Mouse (Mus musculus): ENCODE results near the gene Clip2. TPM values are rescaled to one million over a fixed set of nuclear protein-coding genes. Genes with fewer than 3 reads are reported as not detected.
A peak's percentile ranks its signal among the peaks of the same experiment; 100 is the strongest.

Clip2 gene
- polyA plus RNA-seq, 1 experiment from 2014 or later = 14.4 TPM

- WGBS = 90% methylated on average over 7 of the region's 7 CpGs
These were observed 30.4 kb downstream of the Clip2 start for GRCm38 (mm10) chr5:134521806-134522205.

DNA sequence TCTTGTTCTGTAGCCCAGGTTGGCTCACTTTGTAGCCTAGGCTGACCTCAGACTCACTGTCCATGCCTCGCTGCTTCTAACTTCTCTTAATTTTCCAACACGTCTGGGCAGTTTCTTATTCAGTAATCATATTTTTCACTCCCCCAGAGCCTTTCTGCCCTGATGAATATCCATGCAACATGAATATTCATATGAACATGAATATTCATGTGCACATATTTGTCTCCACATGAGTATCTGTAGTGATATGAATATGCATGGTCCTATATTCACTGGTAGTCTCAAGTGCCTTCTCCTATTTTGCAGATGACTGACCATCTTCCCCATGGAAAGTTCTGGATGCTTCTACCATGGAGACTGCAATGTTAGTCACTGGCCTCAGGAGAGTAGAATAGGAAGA is 31.1 kb downstream of the Clip2 start:
- no peak for ATAC-seq
- Histone ChIP-seq H3K36me3 (ENCODE audit: control insufficient read depth, insufficient read depth, low read length) (peaks cover 53% of the 10 kb centered on the region), H3K27me3 (replicated peaks; ENCODE audit: control insufficient read depth, insufficient read depth, low read length) (no peaks in the 10 kb centered on the region), H3K4me3 (ENCODE audit: low read length) (no peak overlapping the region), H3K27ac (ENCODE audit: low read depth, low read length) (no peak overlapping the region), H3K4me2 (ENCODE audit: low read length) (no peak overlapping the region), H3K4me1 (ENCODE audit: control insufficient read depth, insufficient read depth, low read depth, low read length) (no peaks in the 10 kb centered on the region), H3K9ac (ENCODE audit: low read depth, low read length) (no peak overlapping the region), H3K9me3 (ENCODE audit: control insufficient read depth, low read length) (no peaks in the 10 kb centered on the region)
- WGBS = 57% methylated on average over 2 of the region's 2 CpGs

More at GRCm38 (mm10) chr5:134521806-134522205, 30.4 kb downstream of the Clip2 start:
- no peaks in the 10 kb centered on the region for H3K4me1 ChIP-seq (ENCODE audit: control insufficient read depth, insufficient read depth, low read depth, low read length)
- H3K4me3 ChIP-seq (ENCODE audit: low read length) = no peak overlapping the region
- no peak overlapping the region for H3K9ac ChIP-seq (ENCODE audit: low read depth, low read length)
- H3K36me3 ChIP-seq (ENCODE audit: control insufficient read depth, insufficient read depth, low read length) = peaks cover 46% of the 10 kb centered on the region
- no peak for ATAC-seq
- no peaks in the 10 kb centered on the region for H3K9me3 ChIP-seq (ENCODE audit: control insufficient read depth, low read length)
- no peak overlapping the region for H3K4me2 ChIP-seq (ENCODE audit: low read length)
- H3K27me3 ChIP-seq (replicated peaks; ENCODE audit: control insufficient read depth, insufficient read depth, low read length) = no peaks in the 10 kb centered on the region
- no peak overlapping the region for H3K27ac ChIP-seq (ENCODE audit: low read depth, low read length)

- Histone ChIP-seq H3K4me1 (ENCODE audit: control insufficient read depth, insufficient read depth, low read depth, low read length) (no peaks in the 10 kb centered on the region), H3K9me3 (ENCODE audit: control insufficient read depth, low read length) (no peaks in the 10 kb centered on the region), H3K27me3 (replicated peaks; ENCODE audit: control insufficient read depth, insufficient read depth, low read length) (no peaks in the 10 kb centered on the region), H3K4me2 (ENCODE audit: low read length) (no peak overlapping the region), H3K27ac (ENCODE audit: low read depth, low read length) (no peak overlapping the region), H3K4me3 (ENCODE audit: low read length) (no peak overlapping the region), H3K9ac (ENCODE audit: low read depth, low read length) (no peak overlapping the region), H3K36me3 (ENCODE audit: control insufficient read depth, insufficient read depth, low read length) (peaks cover 60% of the 10 kb centered on the region)
- ATAC-seq = no peak
- WGBS = 97% methylated on average over 4 of the region's 4 CpGs
These were observed 32.1 kb downstream of the Clip2 start for GRCm38 (mm10) chr5:134520120-134520519.

DNA sequence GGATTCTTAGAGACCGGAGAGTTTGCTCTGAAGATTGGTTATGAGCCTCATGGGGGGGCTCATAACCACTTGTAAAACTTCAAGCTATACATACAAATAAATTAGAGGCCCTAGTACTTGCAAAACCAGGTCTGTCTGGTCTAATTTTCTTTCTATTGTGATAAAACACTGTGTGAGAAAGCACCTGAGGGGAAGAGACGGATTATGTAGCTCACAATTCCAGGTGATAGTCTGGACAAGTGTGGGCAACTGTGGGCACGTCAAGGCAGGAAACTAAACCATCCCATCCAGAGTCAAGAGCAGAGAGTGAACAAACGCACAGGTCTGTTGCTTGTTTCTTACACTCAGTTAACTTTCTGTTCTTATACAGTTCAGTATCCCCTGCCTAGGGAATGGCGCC is 32.8 kb downstream of the Clip2 start:
- no peak overlapping the region for H3K27ac ChIP-seq (ENCODE audit: low read depth, low read length)
- H3K9me3 ChIP-seq (ENCODE audit: control insufficient read depth, low read length) = no peaks in the 10 kb centered on the region
- ATAC-seq = no peak
- no peak overlapping the region for H3K4me3 ChIP-seq (ENCODE audit: low read length)
- peaks cover 61% of the 10 kb centered on the region for H3K36me3 ChIP-seq (ENCODE audit: control insufficient read depth, insufficient read depth, low read length)
- H3K9ac ChIP-seq (ENCODE audit: low read depth, low read length) = no peak overlapping the region
- H3K27me3 ChIP-seq (replicated peaks; ENCODE audit: control insufficient read depth, insufficient read depth, low read length) = no peaks in the 10 kb centered on the region
- WGBS = 96% methylated on average over 5 of the region's 5 CpGs
- no peaks in the 10 kb centered on the region for H3K4me1 ChIP-seq (ENCODE audit: control insufficient read depth, insufficient read depth, low read depth, low read length)
- H3K4me2 ChIP-seq (ENCODE audit: low read length) = no peak overlapping the region

DNA sequence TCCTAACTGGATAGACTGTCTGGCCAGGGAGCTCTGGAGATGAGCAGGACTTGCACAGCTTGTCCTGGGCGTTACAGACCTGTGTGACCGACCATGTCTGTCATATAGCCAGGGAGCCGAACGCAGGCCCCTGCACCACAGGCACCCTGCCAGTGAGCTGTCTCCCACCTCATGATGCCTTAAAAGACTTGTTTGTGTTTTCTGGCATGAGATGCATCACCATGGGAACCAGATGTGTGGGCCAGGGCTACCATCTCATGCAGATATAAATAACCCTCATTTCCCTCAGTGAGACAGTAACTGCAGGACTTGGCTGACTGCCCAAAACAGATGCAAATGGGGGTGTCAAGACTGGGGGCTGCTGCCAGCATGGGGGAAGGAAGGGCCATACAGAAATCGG is 40.1 kb downstream of the Clip2 start:
- Histone ChIP-seq H3K27me3 (replicated peaks; ENCODE audit: control insufficient read depth, insufficient read depth, low read length) (no peaks in the 10 kb centered on the region), H3K27ac (ENCODE audit: low read depth, low read length) (peak overlapping the region; percentile 72), H3K9me3 (ENCODE audit: control insufficient read depth, low read length) (no peaks in the 10 kb centered on the region), H3K9ac (ENCODE audit: low read depth, low read length) (no peak overlapping the region), H3K36me3 (ENCODE audit: control insufficient read depth, insufficient read depth, low read length) (peaks cover 68% of the 10 kb centered on the region), H3K4me1 (ENCODE audit: control insufficient read depth, insufficient read depth, low read depth, low read length) (peaks cover 9% of the 10 kb centered on the region), H3K4me2 (ENCODE audit: low read length) (no peak overlapping the region), H3K4me3 (ENCODE audit: low read length) (no peak overlapping the region)
- 17% methylated on average over 5 of the region's 5 CpGs for WGBS
- peak; percentile 90 for ATAC-seq

DNA sequence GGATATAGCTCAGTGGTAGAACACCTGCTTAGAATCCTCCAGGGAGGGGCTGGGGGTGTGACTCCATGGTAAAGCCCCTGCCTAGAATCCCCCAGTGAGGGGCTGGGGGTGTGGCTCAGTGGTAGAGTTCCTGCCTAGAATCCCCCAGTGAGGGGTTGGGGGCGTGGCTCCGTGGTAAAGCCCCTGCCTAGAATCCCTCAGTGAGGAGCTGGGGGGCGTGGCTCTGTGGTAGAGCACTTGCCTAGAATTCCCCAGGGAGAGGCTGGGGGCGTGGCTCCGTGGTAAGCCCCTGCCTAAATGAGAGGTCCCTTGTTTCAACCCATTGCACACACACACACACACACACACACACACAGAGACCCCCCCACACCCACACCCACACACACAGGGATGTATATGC is 42.0 kb downstream of the Clip2 start:
- Histone ChIP-seq H3K27me3 (replicated peaks; ENCODE audit: control insufficient read depth, insufficient read depth, low read length) (no peaks in the 10 kb centered on the region), H3K36me3 (ENCODE audit: control insufficient read depth, insufficient read depth, low read length) (peaks cover 52% of the 10 kb centered on the region), H3K4me3 (ENCODE audit: low read length) (no peak overlapping the region), H3K4me2 (ENCODE audit: low read length) (no peak overlapping the region), H3K4me1 (ENCODE audit: control insufficient read depth, insufficient read depth, low read depth, low read length) (peaks cover 9% of the 10 kb centered on the region), H3K9ac (ENCODE audit: low read depth, low read length) (no peak overlapping the region), H3K27ac (ENCODE audit: low read depth, low read length) (no peak overlapping the region), H3K9me3 (ENCODE audit: control insufficient read depth, low read length) (no peaks in the 10 kb centered on the region)
- ATAC-seq = no peak
- 94% methylated on average over 5 of the region's 5 CpGs for WGBS

- peaks cover 46% of the 10 kb centered on the region for H3K36me3 ChIP-seq (ENCODE audit: control insufficient read depth, insufficient read depth, low read length)
- WGBS = 85% methylated on average over 5 of the region's 5 CpGs
- no peaks in the 10 kb centered on the region for H3K9me3 ChIP-seq (ENCODE audit: control insufficient read depth, low read length)
- ATAC-seq = no peak
- no peak overlapping the region for H3K9ac ChIP-seq (ENCODE audit: low read depth, low read length)
- no peak overlapping the region for H3K4me3 ChIP-seq (ENCODE audit: low read length)
- no peak overlapping the region for H3K4me2 ChIP-seq (ENCODE audit: low read length)
- H3K27me3 ChIP-seq (replicated peaks; ENCODE audit: control insufficient read depth, insufficient read depth, low read length) = no peaks in the 10 kb centered on the region
- H3K4me1 ChIP-seq (ENCODE audit: control insufficient read depth, insufficient read depth, low read depth, low read length) = peaks cover 9% of the 10 kb centered on the region
- no peak overlapping the region for H3K27ac ChIP-seq (ENCODE audit: low read depth, low read length)
These were observed 43.3 kb downstream of the Clip2 start for GRCm38 (mm10) chr5:134508965-134509364.

- peaks cover 9% of the 10 kb centered on the region for H3K4me1 ChIP-seq (ENCODE audit: control insufficient read depth, insufficient read depth, low read depth, low read length)
- H3K27me3 ChIP-seq (replicated peaks; ENCODE audit: control insufficient read depth, insufficient read depth, low read length) = no peaks in the 10 kb centered on the region
- H3K27ac ChIP-seq (ENCODE audit: low read depth, low read length) = no peak overlapping the region
- H3K36me3 ChIP-seq (ENCODE audit: control insufficient read depth, insufficient read depth, low read length) = peaks cover 39% of the 10 kb centered on the region
- H3K9ac ChIP-seq (ENCODE audit: low read depth, low read length) = no peak overlapping the region
- no peaks in the 10 kb centered on the region for H3K9me3 ChIP-seq (ENCODE audit: control insufficient read depth, low read length)
- no peak overlapping the region for H3K4me3 ChIP-seq (ENCODE audit: low read length)
- H3K4me2 ChIP-seq (ENCODE audit: low read length) = no peak overlapping the region
- ATAC-seq = no peak
- 43% methylated on average over 5 of the region's 5 CpGs for WGBS
These were observed 44.3 kb downstream of the Clip2 start for GRCm38 (mm10) chr5:134507859-134508399.

DNA sequence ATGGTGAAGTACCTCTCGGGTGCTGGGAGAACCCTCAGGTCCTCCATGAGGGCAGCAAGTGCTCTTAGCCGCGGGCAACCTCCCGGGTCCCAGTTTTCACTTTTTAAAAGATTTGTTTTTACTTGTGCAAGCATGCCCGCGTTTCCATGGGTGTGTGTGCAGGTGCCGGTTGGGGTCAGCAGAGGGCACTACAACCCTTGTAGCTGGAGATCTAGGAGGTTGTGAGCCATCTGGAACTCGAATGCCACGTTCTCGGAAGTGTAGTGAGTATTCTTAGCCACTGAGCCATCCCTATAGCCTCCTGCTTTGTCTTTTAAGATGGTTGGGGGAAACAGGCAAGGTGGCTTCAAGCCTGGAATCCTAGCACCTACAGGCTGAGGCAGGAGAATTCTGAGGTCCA is 44.9 kb downstream of the Clip2 start:
- no peak overlapping the region for H3K27ac ChIP-seq (ENCODE audit: low read depth, low read length)
- no peak overlapping the region for H3K4me3 ChIP-seq (ENCODE audit: low read length)
- no peak for ATAC-seq
- no peaks in the 10 kb centered on the region for H3K9me3 ChIP-seq (ENCODE audit: control insufficient read depth, low read length)
- 23% methylated on average over 10 of the region's 10 CpGs for WGBS
- no peak overlapping the region for H3K9ac ChIP-seq (ENCODE audit: low read depth, low read length)
- H3K27me3 ChIP-seq (replicated peaks; ENCODE audit: control insufficient read depth, insufficient read depth, low read length) = no peaks in the 10 kb centered on the region
- peaks cover 41% of the 10 kb centered on the region for H3K36me3 ChIP-seq (ENCODE audit: control insufficient read depth, insufficient read depth, low read length)
- peaks cover 5% of the 10 kb centered on the region for H3K4me1 ChIP-seq (ENCODE audit: control insufficient read depth, insufficient read depth, low read depth, low read length)
- H3K4me2 ChIP-seq (ENCODE audit: low read length) = no peak overlapping the region

Data from hindbrain, embryonic 16.5 days (tissue).